Mouse (Mus musculus) kidney, postnatal 36 days (tissue): ENCODE measurements around the gene Gm15140.
"Not testable (repeated sequence)": the region's sequence is repeated elsewhere in the genome, so short reads cannot be mapped to it uniquely, and the experiment has no call there.

Source experiments
- DNase-seq, 2 experiments: peaks; one replicate each; pipeline ENCODE4 v3.0.0; 2021 to 2022; ENCODE audit warnings: mixed read lengths in 2 of 2

The Gm15140 gene

DNA sequence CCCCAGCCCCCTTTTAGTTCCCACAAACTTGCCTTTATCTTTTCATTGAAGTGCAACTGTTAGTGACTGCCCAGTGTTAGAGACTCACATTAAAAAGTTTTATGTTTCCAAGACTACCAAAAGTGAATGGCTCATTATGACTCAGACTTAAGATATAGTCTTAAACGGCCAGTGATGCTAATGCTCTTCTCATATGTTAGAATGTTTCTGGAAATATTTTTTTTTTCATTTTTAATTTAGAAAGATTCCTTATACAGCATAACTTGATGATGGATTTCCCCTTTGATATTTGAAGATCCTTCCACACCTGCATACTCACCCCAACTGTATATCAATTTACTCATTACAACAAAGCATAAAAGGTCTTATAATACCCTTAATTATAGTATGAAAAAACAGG is at the start of gene Gm15140:
Gm15140 (minus strand) TSS at position 101 of the 400 bp plus-strand sequence.
- not testable (repeated sequence) for DNase-seq
